Mouse (Mus musculus) heart, adult 11 months (tissue): ENCODE measurements at regions not wholly inside any gene's neighbourhood (a gene's known extent, or its start where the extent isn't known, plus 50 kb on each side); places are given as distances from the start of the nearest gene placed in this dataset.

ENCODE experiments used
- DNase-seq: peaks from one replicate; pipeline ENCODE4 v3.0.0; 2022

- peak; percentile 93 for DNase-seq
These were observed 84.8 kb upstream of the Spred1 start for GRCm38 (mm10) chr2:117036197-117036872.

- DNase-seq, result peak; percentile 57
These were observed 81.0 kb upstream of the Spred1 start for GRCm38 (mm10) chr2:117040211-117040610.

DNA sequence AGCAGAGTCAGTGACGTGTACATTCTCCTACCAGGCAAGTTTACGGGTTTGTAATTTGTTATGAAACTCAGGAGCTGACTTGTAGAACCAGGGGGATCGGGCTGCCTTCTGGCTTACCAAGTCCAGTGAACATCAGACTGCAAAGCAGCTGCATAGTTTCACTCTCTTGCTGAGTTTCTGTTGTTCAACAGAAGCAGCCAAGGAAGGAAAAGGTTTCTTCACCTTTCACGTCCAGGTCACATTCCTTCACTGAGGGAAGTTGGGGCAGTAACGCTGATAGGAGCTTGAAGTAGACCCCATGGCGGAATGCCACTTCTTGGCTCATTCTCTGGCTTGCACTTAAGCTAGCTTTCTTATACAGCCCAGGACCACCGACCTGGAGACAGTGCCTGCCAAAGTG is 77.3 kb upstream of the Spred1 start:
- DNase-seq, result peak; percentile 86

DNA sequence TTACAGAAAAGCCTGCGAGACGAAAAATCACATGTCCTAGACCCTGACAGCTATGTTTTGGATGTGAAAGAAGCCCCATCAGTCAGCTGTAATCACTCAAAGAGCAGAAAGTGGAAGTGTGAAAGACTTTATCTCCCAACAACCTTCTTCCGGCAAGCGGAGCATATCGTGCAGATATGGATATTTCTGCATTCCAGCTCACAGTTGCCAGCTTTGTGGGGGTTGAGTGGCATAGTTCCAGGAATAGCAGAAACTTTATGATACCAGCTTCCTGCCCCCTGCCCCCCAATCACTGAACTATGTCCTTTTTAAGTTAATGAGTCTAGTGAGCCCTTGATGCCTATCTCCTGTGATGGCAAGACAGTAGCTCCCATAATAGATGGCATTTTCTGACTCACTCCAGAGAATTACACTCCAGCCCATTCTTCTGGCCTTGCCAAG is 72.9 kb upstream of the Spred1 start:
- no peak for DNase-seq

DNA sequence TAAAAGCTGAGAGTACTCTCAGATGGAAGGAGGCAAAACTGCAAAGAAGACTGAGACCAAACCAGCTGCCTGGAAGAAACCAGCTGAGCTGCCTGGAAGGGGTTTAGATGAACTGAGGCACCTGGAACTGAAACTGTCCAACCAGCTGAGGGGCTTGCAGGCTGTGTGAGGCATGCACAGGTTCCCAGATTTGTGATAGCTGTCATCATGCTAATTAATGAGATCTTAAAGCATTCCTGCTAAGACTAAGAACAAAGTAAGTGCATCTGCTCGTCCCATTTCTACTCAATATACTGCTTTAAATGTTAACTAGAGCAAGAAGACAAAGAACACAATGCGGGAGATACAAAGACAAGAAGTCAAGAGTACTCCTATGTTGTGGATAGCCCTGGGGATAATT is 71.1 kb upstream of the Spred1 start:
- no peak for DNase-seq

DNA sequence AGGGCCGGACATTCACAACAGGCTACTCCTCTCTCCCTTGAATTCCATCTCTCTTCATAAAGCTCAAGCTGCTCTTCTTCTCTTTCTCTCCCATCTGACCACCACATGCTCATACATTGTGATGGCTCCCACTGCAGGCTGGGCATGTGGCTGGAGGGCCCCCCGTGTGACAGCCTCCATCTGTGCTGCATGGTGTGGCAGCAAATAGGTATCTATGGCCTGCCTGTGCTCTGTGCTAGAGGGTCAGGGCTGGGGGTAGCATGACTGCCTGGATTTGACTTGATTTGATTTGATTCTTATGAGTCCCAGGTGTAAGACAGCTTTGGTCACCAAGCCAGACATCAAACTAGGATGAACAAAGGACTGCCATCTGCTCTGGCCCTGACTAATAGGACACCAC is 57.0 kb upstream of the Spred1 start:
- DNase-seq, result no peak

- no peak for DNase-seq
These were observed 50.8 kb upstream of the Spred1 start for GRCm38 (mm10) chr2:117070348-117070747.

DNA sequence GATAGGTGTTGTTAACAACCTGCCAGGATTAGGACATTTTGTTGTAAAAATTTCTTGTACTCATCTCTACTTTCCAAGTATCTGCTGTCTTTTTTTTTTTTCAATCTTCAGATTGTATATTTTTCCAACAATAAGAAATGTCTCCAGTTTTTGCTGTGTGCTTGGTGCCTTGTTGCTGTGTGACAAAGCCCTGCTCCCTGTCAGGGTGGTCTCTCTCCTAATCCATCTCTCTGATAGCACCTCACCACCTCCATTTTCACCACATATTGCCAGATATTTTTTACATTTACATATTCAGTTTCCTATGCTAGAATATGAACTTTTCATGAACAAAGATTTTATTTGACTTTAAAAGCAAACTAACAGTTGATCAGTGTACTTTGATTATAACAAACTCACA is 50.1 kb upstream of the Spred1 start:
- DNase-seq, result no peak
